Mouse (Mus musculus): ENCODE data around the gene Olfr1257. TPM values are rescaled to one million over a fixed set of nuclear protein-coding genes. Genes with fewer than 3 reads are reported as not detected.
"Not testable (repeated sequence)": the region's sequence is repeated elsewhere in the genome, so short reads cannot be mapped to it uniquely, and the experiment has no call there.

Olfr1257 gene
- total RNA-seq (2017), result not detected in 2 replicates

DNA sequence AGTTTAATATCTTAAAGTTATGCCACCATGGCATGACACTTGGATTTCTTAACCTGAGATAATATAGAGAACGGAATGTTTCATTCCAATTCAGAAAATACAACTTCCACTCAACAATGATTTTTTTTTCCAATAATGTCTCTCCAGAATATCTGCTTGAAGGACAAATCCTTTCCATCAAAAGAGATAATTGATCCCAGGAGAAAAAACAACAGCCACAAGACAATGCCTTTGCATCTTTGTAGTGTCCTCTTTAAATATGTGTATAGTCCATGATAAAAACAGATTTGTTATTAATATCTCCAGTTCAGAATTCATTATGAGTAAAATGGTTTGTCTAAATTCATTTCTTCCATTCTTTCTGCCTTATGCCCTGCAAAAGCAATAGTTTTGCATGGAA is at the start of gene Olfr1257:
Olfr1257 (plus strand) TSS at position 301 of the 400 bp plus-strand sequence.
- ATAC-seq (replicated peaks; ENCODE audit: low read depth, poor library complexity, severe bottlenecking), result no peak

DNA sequence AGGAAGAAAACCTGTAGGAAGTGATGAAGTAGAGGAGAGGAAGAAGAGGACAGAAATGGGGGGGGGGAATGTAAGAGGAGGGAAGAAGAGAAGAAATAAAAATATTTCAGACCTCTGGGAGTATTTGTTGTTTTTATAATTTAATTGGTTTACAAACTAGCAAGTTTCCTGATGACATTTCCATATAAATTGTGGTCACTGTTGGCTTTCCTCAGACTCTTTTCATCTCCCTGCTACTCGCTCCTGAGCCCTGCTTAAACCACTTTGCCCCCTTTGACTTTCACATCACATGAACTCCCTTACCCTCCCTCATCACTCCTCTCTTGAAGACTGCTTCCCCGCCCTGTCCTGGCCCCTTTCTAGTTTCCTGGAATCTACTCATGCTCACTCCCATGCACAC is 36.8 kb upstream of the Olfr1257 start, which contains the start of gene Olfr1256:
Olfr1256 (minus strand) TSS at position 101 of the 400 bp plus-strand sequence.
- ATAC-seq (replicated peaks; ENCODE audit: low read depth, poor library complexity, severe bottlenecking), result no peak

DNA sequence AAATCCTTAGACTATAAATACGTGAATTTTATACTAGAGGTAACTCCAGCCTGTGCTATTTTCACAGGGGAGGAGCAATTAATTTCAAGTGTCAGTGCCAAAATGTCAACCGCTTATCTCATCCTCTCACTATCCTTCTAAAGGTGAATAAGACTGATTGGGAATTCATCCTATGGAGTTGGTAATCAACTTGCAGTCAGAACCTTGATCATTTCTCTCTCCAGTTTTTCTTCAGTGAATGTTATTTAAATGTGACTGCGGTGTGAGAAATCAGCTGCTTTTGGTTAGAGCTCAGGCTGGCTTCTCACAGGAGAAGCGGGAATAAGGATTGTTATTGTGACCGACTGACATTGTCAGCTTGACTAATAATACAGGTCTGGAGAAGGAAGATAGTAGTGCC is 30.1 kb upstream of the Olfr1257 start, which contains the start of gene Olfr48:
Olfr48 (minus strand) TSS at position 101 of the 400 bp plus-strand sequence.
- no peak for ATAC-seq (replicated peaks; ENCODE audit: low read depth, poor library complexity, severe bottlenecking)

DNA sequence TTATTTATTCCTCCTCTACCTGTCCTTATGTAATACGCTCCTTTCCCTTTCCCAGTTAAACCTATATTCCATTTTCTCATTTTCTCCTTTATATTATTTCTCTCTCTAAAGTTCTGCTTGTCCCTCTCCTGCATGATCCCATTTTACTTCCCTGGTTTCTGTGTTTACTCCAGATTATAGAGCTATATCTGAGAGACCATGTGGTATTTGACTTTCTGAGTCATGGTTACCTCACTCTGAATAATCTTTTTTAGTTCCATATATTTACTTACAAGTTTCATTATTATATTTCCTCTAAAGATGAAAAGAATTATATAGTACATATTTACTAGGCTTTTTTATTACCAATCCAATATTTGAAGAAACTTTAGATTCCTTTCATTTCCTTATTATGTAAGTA is 29.0 kb upstream of the Olfr1257 start:
- no peak for ATAC-seq (replicated peaks; ENCODE audit: low read depth, poor library complexity, severe bottlenecking)

DNA sequence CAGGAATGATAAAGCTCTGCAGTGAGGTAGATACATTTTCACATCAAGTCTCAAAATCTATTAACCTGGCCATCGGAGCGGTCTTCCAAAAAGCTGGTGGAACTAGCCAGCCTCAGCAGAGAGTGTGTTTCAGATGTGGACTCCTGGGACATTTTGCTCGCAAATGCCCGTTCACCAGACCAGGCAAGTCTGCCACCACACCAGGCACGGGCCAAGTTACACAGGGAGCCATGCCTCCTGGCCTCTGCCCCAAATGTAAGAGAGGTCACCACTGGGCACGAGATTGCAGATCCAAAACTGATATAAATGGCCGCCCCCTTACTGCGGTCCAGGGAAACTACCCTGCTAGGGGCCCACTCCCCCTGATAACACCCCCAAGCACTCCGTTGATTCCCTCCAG is 34.4 kb downstream of the Olfr1257 start:
- not testable (repeated sequence) for ATAC-seq (replicated peaks; ENCODE audit: low read depth, poor library complexity, severe bottlenecking)

DNA sequence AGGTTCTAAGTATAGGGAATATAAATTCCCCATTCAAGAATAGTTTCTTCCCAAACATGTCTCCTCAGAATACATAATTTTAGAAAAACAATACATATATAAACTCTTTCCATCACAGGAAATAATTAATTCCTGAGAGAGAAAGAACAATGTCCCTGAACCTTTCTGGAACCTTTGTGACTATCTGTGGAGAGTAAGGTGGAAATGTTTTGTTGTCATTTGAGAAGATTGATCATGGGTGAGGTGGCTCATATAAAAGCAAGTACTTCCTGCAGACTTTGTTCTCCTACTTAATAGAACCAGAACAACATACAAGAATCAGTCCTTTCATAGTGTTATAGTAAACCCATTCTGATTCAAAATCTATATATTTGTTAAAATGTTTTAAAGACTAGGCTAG is 48.8 kb downstream of the Olfr1257 start, which contains the start of gene Olfr1258:
Olfr1258 (plus strand) TSS at position 301 of the 400 bp plus-strand sequence.
- no peak for ATAC-seq (replicated peaks; ENCODE audit: low read depth, poor library complexity, severe bottlenecking)

Other genes starting within 250 kb of the Olfr1257 start
- gene Olfr1249, start 243.5 kb upstream of the Olfr1257 start, total RNA-seq (2017), result not detected in 2 replicates
- gene Olfr1250, start 217.0 kb upstream of the Olfr1257 start, total RNA-seq (2017), result not detected in 2 replicates
- not detected in 2 replicates for gene Olfr1251, start 206.5 kb upstream of the Olfr1257 start, total RNA-seq (2017)
- gene Olfr1252, start 153.4 kb upstream of the Olfr1257 start, total RNA-seq (2017), result not detected in 2 replicates
- gene Olfr1253, start 121.3 kb upstream of the Olfr1257 start, total RNA-seq (2017), result not detected in 2 replicates
- not detected in 2 replicates for gene Olfr1254, start 84.8 kb upstream of the Olfr1257 start, total RNA-seq (2017)
- not detected in 2 replicates for gene Olfr1255, start 66.4 kb upstream of the Olfr1257 start, total RNA-seq (2017)
- not detected in 2 replicates for gene Olfr1256, start 36.9 kb upstream of the Olfr1257 start, total RNA-seq (2017)
- gene Olfr48, start 30.2 kb upstream of the Olfr1257 start, total RNA-seq (2017), result not detected in 2 replicates
- gene Olfr1258, start 48.9 kb downstream of the Olfr1257 start, total RNA-seq (2017), result not detected in 2 replicates
- gene Olfr1259, start 70.2 kb downstream of the Olfr1257 start, total RNA-seq (2017), result not detected in 2 replicates
- gene Olfr1260, start 95.9 kb downstream of the Olfr1257 start, total RNA-seq (2017), result not detected in 2 replicates
- not detected in 2 replicates for gene Olfr1261, start 112.8 kb downstream of the Olfr1257 start, total RNA-seq (2017)
- not detected in 2 replicates for gene Olfr1262, start 121.7 kb downstream of the Olfr1257 start, total RNA-seq (2017)
- gene Olfr1263, start 133.7 kb downstream of the Olfr1257 start, total RNA-seq (2017), result not detected in 2 replicates
- not detected in 2 replicates for gene Olfr1264, start 147.1 kb downstream of the Olfr1257 start, total RNA-seq (2017)
- gene Olfr1265, start 156.9 kb downstream of the Olfr1257 start, total RNA-seq (2017), result not detected in 2 replicates
- not detected in 2 replicates for gene Olfr140, start 185.2 kb downstream of the Olfr1257 start, total RNA-seq (2017)
- not detected in 2 replicates for gene Olfr1269, start 243.0 kb downstream of the Olfr1257 start, total RNA-seq (2017)

All from common myeloid progenitor, adult 5-6 weeks (primary cell).